Mouse (Mus musculus): ENCODE measurements around the gene Nisch. TPM values are rescaled to one million over a fixed set of nuclear protein-coding genes. Genes with fewer than 3 reads are reported as not detected.

The Nisch gene
- polyA plus RNA-seq, 1 experiment: 233 TPM

GRCm38 (mm10) chr14:31165010-31165409 is 51.7 kb downstream of the Nisch start:
- 59% methylated on average over 2 of the region's 2 CpGs for WGBS
- Histone ChIP-seq H3K4me3 (replicated peaks; ENCODE audit: control insufficient read depth, low read depth, low read length) (no peak overlapping the region), H3K4me1 (ENCODE audit: control insufficient read depth, insufficient read depth, low read length) (peaks cover 5% of the 10 kb centered on the region), H3K27ac (ENCODE audit: control insufficient read depth, insufficient read depth, low read depth, low read length, poor library complexity) (no peak overlapping the region)
- TF ChIP-seq POLR2A (IDR thresholded peaks at IDR 0.05; ENCODE audit: borderline replicate concordance, control insufficient read depth, low read depth, low read length) (no peak), CTCF (IDR thresholded peaks at IDR 0.05; ENCODE audit: control insufficient read depth, insufficient read depth, low read length) (no peak)

- peaks cover 5% of the 10 kb centered on the region for H3K4me1 ChIP-seq (ENCODE audit: control insufficient read depth, insufficient read depth, low read length)
- 61% methylated on average over 8 of the region's 8 CpGs for WGBS
- H3K4me3 ChIP-seq (replicated peaks; ENCODE audit: control insufficient read depth, low read depth, low read length): no peak overlapping the region
- H3K27ac ChIP-seq (ENCODE audit: control insufficient read depth, insufficient read depth, low read depth, low read length, poor library complexity): no peak overlapping the region
- TF ChIP-seq POLR2A (IDR thresholded peaks at IDR 0.05; ENCODE audit: borderline replicate concordance, control insufficient read depth, low read depth, low read length) (no peak), CTCF (IDR thresholded peaks at IDR 0.05; ENCODE audit: control insufficient read depth, insufficient read depth, low read length) (no peak)
Measured at GRCm38 (mm10) chr14:31164067-31164466, 52.7 kb downstream of the Nisch start.

GRCm38 (mm10) chr14:31161638-31162037 is 55.1 kb downstream of the Nisch start:
- Histone ChIP-seq H3K4me3 (replicated peaks; ENCODE audit: control insufficient read depth, low read depth, low read length) (no peak overlapping the region), H3K4me1 (ENCODE audit: control insufficient read depth, insufficient read depth, low read length) (peaks cover 2% of the 10 kb centered on the region; the same call in 1 of the 2 replicates), H3K27ac (ENCODE audit: control insufficient read depth, insufficient read depth, low read depth, low read length, poor library complexity) (no peak overlapping the region; the same call in 1 of the 2 replicates)
- TF ChIP-seq POLR2A (IDR thresholded peaks at IDR 0.05; ENCODE audit: borderline replicate concordance, control insufficient read depth, low read depth, low read length): no peak
- no peak for TF ChIP-seq CTCF (IDR thresholded peaks at IDR 0.05; ENCODE audit: control insufficient read depth, insufficient read depth, low read length)
- WGBS: 78% methylated on average over 10 of the region's 10 CpGs

GRCm38 (mm10) chr14:31161191-31161590 is 55.6 kb downstream of the Nisch start:
- no peak overlapping the region; the same call in 1 of the 2 replicates for H3K27ac ChIP-seq (ENCODE audit: control insufficient read depth, insufficient read depth, low read depth, low read length, poor library complexity)
- TF ChIP-seq CTCF (IDR thresholded peaks at IDR 0.05; ENCODE audit: control insufficient read depth, insufficient read depth, low read length) (no peak), POLR2A (IDR thresholded peaks at IDR 0.05; ENCODE audit: borderline replicate concordance, control insufficient read depth, low read depth, low read length) (no peak)
- no peak overlapping the region for H3K4me3 ChIP-seq (replicated peaks; ENCODE audit: control insufficient read depth, low read depth, low read length)
- no peaks in the 10 kb centered on the region; the same call in 1 of the 2 replicates for H3K4me1 ChIP-seq (ENCODE audit: control insufficient read depth, insufficient read depth, low read length)
- 81% methylated on average over 7 of the region's 7 CpGs for WGBS

DNA sequence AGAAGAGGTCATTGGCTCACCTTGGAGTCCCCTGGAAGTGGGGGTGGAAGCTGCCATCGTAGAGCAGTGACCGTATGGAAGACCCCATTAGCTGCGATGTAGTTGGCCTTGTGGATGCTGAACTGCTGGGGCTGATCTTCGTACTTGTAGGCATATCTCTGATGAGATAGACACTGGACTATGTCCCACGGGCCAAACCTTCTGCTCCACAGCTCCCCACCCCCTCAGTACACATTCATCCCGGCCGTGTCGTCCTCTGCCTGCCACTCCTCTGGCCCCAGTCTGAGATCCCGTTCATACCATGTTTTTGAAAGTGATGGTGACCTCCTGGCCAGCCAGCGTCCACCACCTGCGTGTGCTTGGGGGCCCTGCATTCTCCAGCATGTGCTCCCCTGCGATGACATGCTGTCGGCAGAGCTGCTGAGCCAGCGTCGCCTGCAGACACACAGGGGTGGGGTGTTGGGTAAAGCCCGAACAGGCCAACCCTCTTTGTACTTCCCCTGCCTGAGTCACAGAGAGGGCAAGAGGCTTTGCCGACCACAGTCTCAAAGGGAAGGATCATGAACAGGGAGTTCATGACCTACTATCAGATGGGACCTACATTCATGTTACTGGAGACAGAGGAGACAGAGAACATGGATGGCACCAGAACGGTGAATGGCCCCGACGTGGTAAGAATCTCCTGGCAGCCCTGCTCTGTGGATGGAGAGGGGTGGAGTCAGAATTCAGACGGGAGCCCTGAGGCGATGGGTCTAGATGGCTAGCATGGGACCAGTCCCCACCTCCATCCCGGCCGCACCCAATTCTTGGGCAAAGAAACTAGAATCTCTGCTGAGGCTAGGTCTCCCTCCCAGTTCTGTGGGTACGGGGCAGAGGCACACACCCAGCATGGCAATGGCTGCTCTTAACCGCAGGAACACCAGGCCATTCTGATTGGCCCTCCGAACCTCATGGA is 56.3 kb downstream of the Nisch start:
- WGBS: 46% methylated on average over 27 of the region's 27 CpGs
- Histone ChIP-seq H3K27ac (ENCODE audit: control insufficient read depth, insufficient read depth, low read depth, low read length, poor library complexity) (no peak overlapping the region), H3K4me3 (replicated peaks; ENCODE audit: control insufficient read depth, low read depth, low read length) (peak overlapping the region; percentile 19)

GRCm38 (mm10) chr14:31145694-31146093 is 71.1 kb downstream of the Nisch start:
- H3K4me3 ChIP-seq (replicated peaks; ENCODE audit: control insufficient read depth, low read depth, low read length): no peak overlapping the region
- WGBS: 87% methylated on average over 11 of the region's 11 CpGs
- H3K27ac ChIP-seq (ENCODE audit: control insufficient read depth, insufficient read depth, low read depth, low read length, poor library complexity): no peak overlapping the region
- TF ChIP-seq CTCF (IDR thresholded peaks at IDR 0.05; ENCODE audit: control insufficient read depth, insufficient read depth, low read length): no peak
- TF ChIP-seq POLR2A (IDR thresholded peaks at IDR 0.05; ENCODE audit: borderline replicate concordance, control insufficient read depth, low read depth, low read length): no peak
- H3K4me1 ChIP-seq (ENCODE audit: control insufficient read depth, insufficient read depth, low read length): no peaks in the 10 kb centered on the region

More for the DNA sequence above, 56.3 kb downstream of the Nisch start:
- no peaks in the 10 kb centered on the region for H3K4me1 ChIP-seq (ENCODE audit: control insufficient read depth, insufficient read depth, low read length)
- TF ChIP-seq CTCF (IDR thresholded peaks at IDR 0.05; ENCODE audit: control insufficient read depth, insufficient read depth, low read length): no peak
- no peak for TF ChIP-seq POLR2A (IDR thresholded peaks at IDR 0.05; ENCODE audit: borderline replicate concordance, control insufficient read depth, low read depth, low read length)

- H3K27ac ChIP-seq (ENCODE audit: control insufficient read depth, insufficient read depth, low read depth, low read length, poor library complexity): no peak overlapping the region
- 93% methylated on average over 14 of the region's 14 CpGs for WGBS
- H3K4me3 ChIP-seq (replicated peaks; ENCODE audit: control insufficient read depth, low read depth, low read length): no peak overlapping the region
Measured at GRCm38 (mm10) chr14:31141011-31141410, 75.7 kb downstream of the Nisch start.

GRCm38 (mm10) chr14:31140141-31140540 is 76.6 kb downstream of the Nisch start:
- no peaks in the 10 kb centered on the region for H3K4me1 ChIP-seq (ENCODE audit: control insufficient read depth, insufficient read depth, low read length)
- WGBS: 88% methylated on average over 15 of the region's 15 CpGs
- TF ChIP-seq CTCF (IDR thresholded peaks at IDR 0.05; ENCODE audit: control insufficient read depth, insufficient read depth, low read length) (no peak), POLR2A (IDR thresholded peaks at IDR 0.05; ENCODE audit: borderline replicate concordance, control insufficient read depth, low read depth, low read length) (no peak)
- no peak overlapping the region for H3K27ac ChIP-seq (ENCODE audit: control insufficient read depth, insufficient read depth, low read depth, low read length, poor library complexity)
- H3K4me3 ChIP-seq (replicated peaks; ENCODE audit: control insufficient read depth, low read depth, low read length): no peak overlapping the region

More at GRCm38 (mm10) chr14:31141011-31141410, 75.7 kb downstream of the Nisch start:
- H3K4me1 ChIP-seq (ENCODE audit: control insufficient read depth, insufficient read depth, low read length): no peaks in the 10 kb centered on the region
- TF ChIP-seq CTCF (IDR thresholded peaks at IDR 0.05; ENCODE audit: control insufficient read depth, insufficient read depth, low read length) (no peak), POLR2A (IDR thresholded peaks at IDR 0.05; ENCODE audit: borderline replicate concordance, control insufficient read depth, low read depth, low read length) (no peak)

All from bone marrow, adult 2 months (tissue).